Mouse (Mus musculus) right cerebral cortex, postnatal 10 days (tissue): ENCODE data around the gene Ndufa5.

Source experiments
- DNase-seq, 2 experiments: peaks; one replicate each; pipeline ENCODE4 v3.0.0; 2021; ENCODE audit warnings: low spot score in 2 of 2

Gene Ndufa5

DNA sequence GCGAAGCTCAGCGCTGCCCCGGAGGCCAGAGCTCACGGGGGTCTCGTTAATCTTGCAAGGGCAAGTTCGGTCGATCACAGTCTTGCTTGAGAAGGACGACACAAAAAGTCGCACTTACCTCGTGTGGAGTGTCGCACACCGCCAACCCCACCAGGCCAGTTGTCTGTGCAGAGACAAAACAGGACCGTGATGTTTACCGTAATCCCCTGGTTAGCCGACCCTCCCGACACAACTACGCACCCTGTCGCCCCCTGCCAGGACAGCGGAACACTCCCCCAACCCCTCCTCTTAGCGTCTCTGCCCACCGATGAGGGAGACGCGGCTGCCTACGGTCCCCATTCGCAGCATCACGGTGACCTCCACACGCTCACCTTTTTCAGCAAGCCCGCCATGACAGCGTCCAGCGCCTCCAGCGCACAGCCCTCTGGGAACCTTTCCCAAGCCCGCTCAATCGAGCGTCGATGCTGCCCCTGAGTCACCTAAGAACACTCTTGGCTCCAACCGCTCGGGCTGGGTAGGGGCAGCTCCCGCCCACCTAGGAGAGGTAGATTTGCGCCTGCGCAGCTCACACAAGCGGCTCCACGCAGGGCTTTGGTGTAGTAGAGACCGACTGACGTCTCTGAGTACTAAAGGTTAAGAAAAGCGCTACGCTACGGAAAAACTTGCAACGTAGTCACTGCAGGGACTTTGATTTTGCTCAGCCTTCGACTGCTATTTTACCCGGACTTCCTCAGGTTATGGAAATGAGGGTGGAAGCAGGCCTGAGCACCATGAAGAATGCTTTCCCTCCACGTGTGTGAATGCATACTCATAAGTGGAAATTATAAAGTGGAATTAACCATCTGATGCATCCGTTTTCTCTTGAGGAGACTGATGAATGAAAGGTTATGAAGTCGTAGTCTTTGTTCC, at the start of gene Ndufa5:
Gene Ndufa5, minus strand, starts transcription at position 859 of the 909 bp plus-strand sequence.
- peak; percentile 95 for DNase-seq

DNA sequence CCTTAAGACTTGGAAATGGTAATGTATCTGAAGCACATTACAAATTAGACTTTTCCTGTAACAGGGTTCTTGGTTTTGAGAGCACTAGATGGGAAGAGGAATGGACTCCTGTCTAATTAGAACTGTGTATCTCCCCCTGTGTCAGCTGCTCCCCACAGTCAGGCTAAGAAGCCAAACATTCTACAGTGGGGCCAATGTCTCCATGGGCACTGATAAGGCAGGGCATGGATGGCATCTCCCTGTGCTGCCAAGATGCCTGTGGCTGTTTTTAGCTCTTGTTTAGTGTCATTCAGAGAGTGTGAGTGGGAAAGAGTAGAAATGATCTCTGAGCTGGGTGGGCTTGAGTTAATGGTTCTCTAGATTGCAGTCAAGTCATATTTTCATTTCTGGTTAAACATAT, 45.5 kb upstream of the Ndufa5 start:
- DNase-seq = no peak

DNA sequence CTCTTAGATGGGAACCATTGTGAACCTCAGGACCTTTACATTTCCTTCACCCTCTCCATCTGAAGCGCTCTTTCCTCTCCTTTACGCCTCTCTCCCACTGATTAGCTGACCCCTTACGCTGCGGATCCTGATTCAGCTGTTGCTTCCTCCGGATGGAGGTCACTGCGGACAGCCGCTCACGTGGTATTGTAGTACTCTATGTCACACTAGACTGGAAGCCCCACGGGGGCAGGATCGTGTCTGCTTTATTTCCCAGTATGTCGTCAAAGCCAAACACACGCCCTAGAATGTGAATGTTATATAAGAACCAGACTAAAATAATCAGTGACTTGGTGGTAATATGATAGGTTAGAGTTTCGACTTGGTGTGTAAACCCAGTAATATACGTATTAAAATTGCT, 44.6 kb upstream of the Ndufa5 start:
- DNase-seq = no peak

DNA sequence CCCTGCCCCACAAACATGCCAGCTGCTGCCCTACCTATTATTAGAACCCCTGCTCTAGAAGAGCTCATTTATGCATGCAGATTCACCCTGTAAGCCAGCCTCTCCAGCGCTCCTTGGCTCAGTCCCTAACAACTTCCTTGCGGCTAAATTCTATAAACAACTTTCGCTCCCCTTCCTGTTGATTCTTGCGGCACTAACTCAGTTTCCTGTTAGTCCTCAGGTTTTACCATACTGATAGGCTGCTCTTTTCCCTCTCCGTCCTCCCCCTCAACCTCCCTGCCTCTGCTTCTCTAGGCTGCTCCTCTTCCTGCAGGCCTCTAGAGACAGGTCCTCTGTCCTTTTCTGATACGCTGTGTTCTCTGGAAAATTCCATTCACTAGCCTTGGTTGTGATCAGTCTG, 43.3 kb upstream of the Ndufa5 start:
- no peak for DNase-seq

DNA sequence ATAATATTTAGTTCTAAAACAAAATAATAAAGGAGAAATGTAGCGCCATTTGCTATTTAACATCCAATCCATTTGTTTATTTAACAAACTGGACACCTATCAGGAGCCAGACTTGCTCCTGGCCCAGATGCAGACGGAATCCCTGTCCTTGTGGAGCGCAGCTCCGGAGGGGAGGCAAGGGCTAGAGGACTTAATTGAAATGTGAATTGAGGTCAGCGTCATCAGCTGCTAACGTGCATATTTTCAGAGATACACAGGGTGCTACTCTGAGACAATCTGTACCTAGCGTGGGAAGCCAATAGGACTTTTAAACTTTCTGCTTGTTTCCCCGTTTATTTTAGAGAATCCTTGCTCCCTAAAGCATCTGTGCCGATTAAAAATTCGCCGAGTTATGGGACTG, 42.5 kb upstream of the Ndufa5 start:
- DNase-seq = no peak

DNA sequence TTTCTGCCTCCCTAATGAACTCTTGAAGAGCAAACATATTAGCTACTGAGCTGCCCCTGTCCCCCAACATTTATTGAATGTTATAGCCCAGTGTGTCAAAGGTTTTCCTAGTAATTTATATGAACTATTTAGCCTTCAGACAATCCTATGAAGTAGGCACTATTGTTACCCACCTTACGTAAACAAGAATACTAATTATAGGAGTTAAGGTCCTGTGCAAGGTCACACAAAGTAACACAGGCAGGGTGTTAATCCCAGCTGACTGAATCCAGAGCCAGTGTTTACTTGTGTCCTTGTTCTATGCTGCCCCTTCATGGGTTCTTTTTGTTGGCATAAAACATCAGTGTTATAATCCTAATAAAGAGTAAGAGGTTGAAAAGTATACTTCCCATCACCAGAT, 41.9 kb upstream of the Ndufa5 start:
- DNase-seq = no peak

DNA sequence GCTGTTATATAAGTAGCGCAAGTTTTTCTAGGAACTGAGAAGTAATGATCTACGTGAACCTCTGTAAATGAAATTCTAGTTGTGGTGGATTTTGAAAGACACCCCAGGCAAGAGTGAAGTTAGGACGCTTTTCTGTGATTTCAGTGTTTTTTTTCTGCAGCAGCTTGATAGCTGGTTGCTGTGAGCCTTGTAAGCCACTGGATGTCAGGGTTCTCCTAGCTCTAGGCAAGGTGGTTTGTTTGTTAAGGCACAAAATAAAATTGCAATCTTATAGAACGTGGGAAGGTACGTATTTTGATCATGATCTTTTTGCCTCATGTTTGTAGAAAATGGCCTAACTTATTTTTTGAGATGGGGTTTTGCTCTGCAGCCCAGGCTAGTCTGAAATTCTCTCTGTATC, 41.1 kb upstream of the Ndufa5 start:
- no peak for DNase-seq

DNA sequence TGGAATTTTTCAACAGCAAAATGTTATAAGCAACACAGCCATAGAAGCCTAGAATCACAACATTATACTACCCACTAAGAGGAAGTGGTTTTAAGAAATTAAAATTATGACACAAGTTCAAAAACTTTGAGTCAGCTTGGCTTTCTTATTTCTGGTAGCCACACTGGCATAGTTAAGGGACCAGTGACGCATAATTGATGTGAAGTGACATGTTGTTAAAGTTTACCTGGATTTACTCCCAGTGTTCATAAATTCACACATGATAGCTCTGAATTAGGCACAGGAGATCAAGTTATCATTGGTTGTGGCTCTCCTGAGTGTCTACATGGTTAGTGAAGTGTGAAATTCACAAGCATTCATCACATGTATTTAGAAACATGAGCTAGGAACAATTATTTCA, 37.1 kb upstream of the Ndufa5 start:
- DNase-seq = no peak

DNA sequence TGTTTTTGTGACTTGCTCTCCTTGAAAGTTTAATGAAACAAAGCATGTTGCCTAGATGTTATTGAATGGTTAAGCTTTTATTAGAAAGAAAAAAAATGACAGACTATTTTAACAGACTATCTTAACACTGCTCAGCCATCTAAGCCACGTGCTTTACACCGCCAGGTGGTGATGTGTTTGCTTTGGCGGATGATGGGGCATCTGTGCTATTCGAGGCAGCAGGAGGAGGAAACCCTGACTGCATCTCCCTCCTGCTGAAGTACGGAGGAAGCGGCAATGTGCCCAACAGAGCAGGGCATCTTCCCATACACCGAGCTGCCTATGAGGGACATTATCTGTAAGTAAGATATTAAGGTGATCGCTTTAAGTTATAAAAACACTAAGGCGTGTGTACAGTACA, 36.3 kb upstream of the Ndufa5 start:
- peak; percentile 31 to 51 for DNase-seq

DNA sequence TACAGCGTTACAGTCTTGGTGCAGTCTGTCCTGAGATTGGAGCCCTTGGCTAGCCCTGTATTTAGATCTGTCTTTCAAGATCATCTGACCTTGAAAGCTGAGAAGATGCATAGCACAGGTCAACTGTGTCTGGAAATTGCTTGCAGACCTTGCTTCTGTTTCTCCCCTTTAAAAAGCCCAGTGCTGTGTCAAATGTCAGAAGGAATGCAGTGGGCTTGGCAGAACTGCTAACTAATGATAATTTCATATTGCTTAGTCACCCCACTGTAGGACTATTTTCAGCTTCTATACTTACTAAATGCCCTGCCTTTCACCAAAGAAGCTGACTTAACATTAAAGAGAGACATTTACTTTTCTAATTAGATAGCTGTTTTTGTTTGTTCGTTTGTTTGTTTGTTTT, 27.7 kb upstream of the Ndufa5 start:
- no peak for DNase-seq

DNA sequence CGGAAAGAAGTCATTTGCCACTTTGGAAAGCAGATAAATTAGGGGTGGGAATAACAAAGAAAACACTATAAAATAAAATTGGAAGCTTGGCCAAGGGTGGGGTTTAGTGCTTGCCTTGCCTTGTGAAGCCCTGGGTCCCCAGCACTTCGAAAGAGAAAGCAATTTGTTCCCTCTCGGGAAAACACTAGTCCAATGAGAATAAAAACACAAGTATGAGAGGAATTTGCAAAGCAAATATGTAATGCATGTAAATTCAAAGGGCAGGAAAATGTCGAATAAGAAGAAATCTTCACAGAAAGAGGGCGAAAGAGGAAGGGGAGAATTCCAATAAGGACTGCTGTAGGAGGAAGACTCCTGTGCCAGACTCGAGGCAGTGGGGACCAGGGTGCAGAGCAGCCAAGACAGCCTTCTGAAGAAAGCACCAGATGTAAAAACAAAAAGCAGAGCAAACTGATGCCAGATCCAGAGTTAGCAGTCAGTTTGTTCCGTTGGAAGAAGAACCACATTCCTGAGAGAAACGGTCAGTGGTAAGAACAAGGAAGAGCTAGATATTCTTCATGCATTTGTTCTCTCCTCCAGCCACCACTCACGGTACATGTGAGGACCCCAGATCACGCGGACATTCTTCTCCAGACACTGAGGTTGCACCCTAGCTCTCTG, 26.7 kb upstream of the Ndufa5 start:
- DNase-seq = no peak

DNA sequence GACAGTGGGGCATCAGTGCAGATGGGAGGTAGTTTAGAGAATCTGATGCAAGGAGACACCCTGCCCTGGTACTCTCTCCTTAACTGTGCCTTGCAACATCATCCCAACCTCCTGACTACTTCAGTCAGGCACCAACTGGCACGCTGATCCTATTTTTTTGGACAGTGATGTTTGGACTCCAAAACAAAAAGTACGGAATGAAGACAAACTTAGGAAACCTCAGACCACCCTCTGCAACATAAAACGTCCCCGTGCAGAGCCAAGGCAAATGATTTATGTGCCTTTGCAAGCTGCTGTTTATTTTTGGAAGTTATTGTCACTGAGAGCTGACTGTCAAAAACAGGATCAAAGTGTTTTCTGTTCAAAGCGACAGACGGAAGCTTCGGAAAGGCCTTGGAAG, 24.2 kb upstream of the Ndufa5 start:
- DNase-seq = no peak

DNA sequence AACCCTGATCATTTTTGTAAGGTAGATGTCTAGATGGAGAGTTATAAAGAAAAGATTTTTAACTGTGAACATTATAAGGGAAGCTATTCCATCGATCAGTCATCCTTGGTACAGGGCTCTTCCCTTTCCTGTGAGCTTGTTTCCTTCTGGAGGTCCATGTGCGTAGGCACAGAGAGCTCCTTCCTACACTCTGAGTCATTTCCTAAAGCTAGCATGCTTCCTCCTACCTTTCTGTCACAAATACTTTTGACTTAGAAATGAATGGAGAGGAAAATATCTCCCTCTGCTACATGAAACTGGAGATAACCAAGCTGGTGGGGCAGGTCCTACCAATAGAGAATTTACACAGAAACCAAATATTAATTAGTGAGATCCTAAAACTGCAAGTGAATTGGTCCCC, 22.0 kb upstream of the Ndufa5 start:
- DNase-seq = no peak

DNA sequence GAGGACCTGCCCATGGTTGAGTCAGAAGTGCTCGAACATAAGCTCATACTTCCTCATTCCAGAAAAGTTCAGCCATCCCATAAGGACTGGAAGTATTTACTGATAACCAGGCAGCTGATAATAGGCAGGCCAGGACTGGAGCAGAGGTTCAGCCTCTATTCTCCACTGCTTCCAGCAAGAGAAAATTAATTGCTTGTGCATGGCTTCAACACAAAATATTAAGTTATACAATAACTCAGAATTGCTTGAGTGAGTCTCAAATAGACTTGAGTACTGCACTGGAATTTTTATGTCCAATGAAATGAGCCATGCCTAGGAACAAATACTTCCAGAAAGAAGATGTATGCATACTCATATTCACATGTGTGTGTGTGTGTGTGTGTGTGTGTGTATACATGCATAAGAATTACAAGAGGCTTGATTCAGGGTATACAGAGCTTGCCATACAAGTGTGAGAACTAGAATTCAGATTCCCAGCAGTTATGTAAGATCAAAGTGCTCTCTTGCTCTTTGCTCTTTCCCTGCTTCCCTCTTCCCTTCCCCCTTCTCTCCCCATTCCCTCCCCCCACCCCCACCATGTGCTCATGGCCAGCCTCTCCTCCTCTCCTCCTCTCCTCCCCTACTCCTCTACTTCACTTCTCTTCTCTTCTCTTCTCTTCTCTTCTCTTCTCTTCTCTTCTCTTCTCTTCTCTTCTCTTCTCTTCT, 19.1 kb upstream of the Ndufa5 start:
- DNase-seq = no peak

DNA sequence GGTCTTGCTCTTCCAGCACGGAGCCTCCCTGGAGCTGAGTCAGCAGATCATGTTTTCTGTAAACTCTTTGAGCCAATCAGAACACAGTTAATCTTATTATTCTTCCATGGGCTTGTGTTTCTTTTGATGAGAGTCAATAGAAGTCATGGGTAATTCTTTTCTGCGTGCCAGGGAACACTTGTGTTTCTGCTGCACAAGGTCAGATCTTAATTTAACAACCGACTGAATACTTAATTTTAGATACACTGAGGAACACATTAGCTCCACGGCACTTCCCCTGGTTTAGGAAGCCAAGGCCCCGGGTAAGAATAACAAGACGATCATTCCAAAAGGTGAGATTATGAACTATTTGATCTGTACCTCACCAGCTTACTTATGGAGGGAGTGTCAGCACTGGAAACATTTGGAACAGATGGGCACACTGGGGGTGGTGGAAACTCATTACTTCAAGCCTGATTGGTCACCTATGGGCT, 15.3 kb upstream of the Ndufa5 start:
- DNase-seq = no peak

DNA sequence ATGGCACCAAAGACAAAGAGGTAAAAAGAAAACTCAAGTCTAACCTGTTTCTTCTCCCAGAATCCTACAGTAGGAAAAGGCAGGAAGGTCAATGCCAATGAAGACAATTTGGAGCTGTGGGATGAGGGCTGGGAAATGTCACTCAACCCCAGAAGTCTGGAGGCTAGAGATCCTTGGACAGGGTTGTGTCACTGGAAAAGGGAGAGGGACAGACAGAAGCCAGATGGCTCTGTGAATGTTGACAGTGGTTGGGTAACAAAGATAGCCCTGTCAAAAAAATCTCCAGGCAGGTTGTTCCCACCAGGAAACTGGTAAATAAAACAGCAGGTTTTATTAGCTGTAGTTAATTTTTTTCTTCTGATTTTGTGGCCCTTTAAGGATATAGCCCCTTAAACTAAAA, 14.6 kb upstream of the Ndufa5 start:
- no peak for DNase-seq

DNA sequence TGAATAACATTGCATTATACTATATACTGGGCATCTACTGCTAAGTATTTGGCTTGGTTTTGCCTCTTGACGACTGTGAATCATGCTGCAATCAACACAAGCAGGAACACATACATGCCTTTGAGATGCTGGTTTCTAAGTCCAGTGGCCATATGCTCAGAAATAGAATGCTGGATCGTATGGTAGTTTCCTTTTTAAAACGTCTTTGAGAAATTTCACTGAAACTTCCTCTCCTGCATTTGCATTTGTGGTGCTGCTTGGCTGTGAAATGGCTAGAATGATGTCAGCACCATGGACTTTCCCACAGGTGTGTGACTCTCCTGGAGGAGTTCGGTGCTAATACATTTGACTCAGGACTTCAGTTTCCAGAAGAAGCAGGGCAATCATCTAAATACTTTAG, 12.3 kb upstream of the Ndufa5 start:
- DNase-seq = no peak

DNA sequence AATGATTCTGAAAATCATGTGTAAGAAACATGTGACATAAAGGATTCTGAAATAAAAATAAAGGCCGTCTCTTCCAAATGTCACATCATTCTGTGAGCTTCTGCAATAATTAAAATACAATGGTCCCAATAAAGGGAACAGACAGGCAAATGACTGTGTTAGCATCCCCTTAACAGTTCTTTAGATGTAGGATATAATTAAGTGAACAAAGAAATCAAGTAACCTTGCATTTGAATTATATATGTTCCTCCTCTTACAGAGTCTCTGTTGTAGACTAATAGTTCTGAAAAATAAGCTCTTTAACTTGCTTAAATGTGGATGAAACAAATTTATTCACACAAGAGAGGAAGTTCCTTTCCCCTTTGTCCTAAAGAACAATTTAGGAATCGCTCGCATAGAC, 10.6 kb upstream of the Ndufa5 start:
- no peak for DNase-seq

DNA sequence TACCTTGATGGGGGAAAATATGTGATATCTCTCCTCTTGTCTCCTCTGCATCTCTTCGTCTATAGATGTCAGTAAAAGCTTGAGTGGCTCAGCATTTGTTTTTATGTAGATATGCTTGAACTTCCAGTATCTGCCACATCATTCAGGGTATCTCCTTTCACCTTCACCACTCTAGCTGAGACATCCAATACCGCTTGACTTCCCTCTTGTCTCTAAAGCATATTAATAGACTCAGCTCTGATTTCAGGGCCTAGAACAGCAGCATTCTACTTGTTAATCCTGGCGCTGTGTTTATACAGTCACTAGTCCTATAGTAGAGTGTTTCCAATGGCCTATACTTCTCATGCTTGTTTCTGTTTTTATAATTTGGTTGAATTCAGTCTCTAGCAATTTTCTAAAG, 5.0 kb upstream of the Ndufa5 start:
- DNase-seq = no peak

DNA sequence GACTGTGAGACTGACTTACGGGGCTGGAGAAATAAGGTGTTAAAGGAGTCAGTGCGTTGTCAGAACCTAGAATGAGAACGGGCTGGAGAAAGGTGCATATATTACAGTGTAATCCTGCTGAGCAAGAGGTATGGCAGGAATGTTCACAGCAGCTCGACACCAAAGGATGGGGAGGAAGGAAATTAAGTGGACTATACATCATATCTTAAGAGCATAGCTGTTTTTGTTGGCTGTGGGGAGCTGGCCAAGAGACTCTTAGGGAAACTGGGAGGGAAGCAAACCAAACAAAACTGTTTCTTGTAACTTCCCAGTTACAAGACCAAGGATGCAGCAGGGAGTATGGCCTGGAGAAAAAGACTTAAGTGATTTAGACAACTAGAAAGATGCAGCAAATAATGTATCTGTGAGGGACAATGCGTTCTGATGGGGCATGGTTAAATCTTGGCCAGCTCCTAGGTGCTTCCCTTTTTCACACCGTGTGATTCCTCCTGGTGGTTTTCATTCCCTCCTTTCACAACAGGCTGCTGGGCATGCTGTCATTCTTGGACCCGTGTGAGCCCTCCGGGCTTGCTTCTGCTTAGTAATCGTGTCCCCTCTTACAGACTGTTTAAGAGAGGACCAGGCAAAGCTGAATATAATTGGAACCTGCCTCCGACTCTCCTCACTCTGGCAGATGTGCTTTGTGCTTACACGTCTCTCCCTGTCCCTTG, 3.1 kb upstream of the Ndufa5 start:
- no peak for DNase-seq

DNA sequence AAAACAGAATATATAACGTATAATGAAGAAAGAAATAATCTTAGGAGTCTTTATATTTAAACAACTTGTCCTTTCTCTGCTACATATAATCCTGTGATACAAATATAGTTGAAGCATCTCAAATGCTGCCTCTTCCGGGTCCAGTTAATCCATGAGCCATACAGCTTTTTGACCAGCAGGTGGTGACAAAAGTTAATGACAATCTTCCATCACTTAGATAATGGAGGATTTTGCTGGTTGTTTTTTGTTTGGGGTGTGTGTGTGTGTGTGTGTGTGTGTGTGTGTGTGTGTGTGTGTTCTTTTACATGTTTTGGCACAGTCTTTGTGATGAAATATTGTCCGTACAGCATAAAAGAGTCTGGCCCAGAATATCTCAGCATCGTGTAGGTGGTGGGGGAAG, 2.4 kb upstream of the Ndufa5 start:
- peak; percentile 58 to 64 for DNase-seq

DNA sequence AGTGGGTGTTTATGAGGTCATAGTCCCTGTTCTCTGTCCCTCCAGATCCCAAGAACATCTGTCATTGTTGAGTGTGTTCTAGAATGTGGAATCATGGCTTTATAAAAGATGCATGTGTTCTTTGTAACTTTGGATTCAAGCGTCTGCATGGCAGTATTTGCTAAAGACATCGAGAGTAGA, 141 bp upstream of the Ndufa5 start, which contains the start of gene Asb15:
Gene Asb15, plus strand, starts transcription at position 81 of the 180 bp plus-strand sequence.
- DNase-seq = no peak
